Mouse (Mus musculus): ENCODE measurements at regions not wholly inside any gene's neighbourhood (a gene's known extent, or its start where the extent isn't known, plus 50 kb on each side); places are given as distances from the start of the nearest gene placed in this dataset.

DNA sequence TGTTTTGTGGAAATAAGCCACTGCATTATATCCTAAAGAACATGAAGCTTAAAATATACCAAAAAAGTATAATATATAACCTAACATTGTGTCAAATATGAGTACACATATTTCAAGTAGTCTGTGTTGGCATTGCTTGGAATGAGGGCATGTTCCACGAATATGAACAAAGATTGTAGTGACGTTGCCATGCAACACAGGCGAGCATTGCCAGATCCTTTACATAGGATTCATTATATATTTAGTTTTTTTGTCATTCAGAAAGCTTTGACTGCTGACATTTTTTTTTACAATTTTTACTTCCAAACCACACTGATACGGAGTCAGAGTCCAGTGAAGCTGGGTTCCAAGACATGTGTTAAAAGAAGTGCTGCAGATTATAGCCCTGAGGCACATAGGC is 900.1 kb downstream of the Efnb2 start:
- no peak overlapping the region for H3K27ac ChIP-seq
- no peaks in the 10 kb centered on the region for H3K9me3 ChIP-seq
- H3K4me1 ChIP-seq: no peaks in the 10 kb centered on the region
- H3K27me3 ChIP-seq (replicated peaks): no peaks in the 10 kb centered on the region
- H3K9ac ChIP-seq: no peak overlapping the region
- ATAC-seq (replicated peaks): no peak
- H3K4me3 ChIP-seq: no peak overlapping the region
- 75% methylated on average over 4 of the region's 4 CpGs for WGBS
- no peak overlapping the region for H3K4me2 ChIP-seq
- no peaks in the 10 kb centered on the region for H3K36me3 ChIP-seq (replicated peaks)

GRCm38 (mm10) chr8:7732726-7733125 is 928.3 kb downstream of the Efnb2 start:
- Histone ChIP-seq H3K9ac (no peak overlapping the region), H3K9me3 (no peaks in the 10 kb centered on the region), H3K4me3 (no peak overlapping the region), H3K4me2 (no peak overlapping the region), H3K27ac (no peak overlapping the region), H3K27me3 (replicated peaks) (no peaks in the 10 kb centered on the region), H3K4me1 (no peaks in the 10 kb centered on the region), H3K36me3 (replicated peaks) (no peaks in the 10 kb centered on the region)
- 68% methylated on average over 2 of the region's 2 CpGs for WGBS
- no peak for ATAC-seq (replicated peaks)

DNA sequence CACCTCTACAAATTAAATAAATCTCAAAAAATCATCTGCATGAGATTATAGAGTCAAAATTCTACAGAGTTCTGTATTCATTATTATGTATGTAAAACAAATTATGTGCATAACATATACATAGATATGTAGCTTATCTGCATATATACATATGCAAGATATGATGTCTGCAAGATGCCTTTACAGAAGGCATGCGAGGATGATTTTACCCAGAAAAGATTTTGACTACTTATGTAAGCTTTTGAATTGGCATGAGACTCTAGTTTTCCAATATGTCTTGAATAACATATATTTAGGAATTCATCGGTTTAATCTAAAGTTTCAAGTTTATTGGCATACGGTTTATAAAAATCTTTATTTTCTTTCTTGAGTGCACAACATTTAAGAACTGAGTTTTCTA is 939.2 kb downstream of the Efnb2 start:
- H3K27ac ChIP-seq: no peak overlapping the region
- WGBS: 96% methylated on average over 3 of the region's 3 CpGs
- no peaks in the 10 kb centered on the region for H3K36me3 ChIP-seq (replicated peaks)
- ATAC-seq (replicated peaks): no peak
- H3K27me3 ChIP-seq (replicated peaks): no peaks in the 10 kb centered on the region
- no peaks in the 10 kb centered on the region for H3K9me3 ChIP-seq
- H3K4me1 ChIP-seq: no peaks in the 10 kb centered on the region
- no peak overlapping the region for H3K4me2 ChIP-seq
- no peak overlapping the region for H3K9ac ChIP-seq
- H3K4me3 ChIP-seq: no peak overlapping the region

GRCm38 (mm10) chr8:7718898-7719696 is 941.9 kb downstream of the Efnb2 start:
- Histone ChIP-seq H3K4me1 (no peaks in the 10 kb centered on the region), H3K27ac (no peak overlapping the region), H3K27me3 (replicated peaks) (no peaks in the 10 kb centered on the region), H3K36me3 (replicated peaks) (no peaks in the 10 kb centered on the region), H3K4me2 (no peak overlapping the region), H3K9me3 (no peaks in the 10 kb centered on the region), H3K4me3 (no peak overlapping the region), H3K9ac (no peak overlapping the region)
- 83% methylated on average over 5 of the region's 5 CpGs for WGBS
- no peak for ATAC-seq (replicated peaks)

- Histone ChIP-seq H3K4me1 (no peaks in the 10 kb centered on the region), H3K36me3 (replicated peaks) (no peaks in the 10 kb centered on the region), H3K27me3 (replicated peaks) (no peaks in the 10 kb centered on the region), H3K9me3 (no peaks in the 10 kb centered on the region), H3K4me2 (no peak overlapping the region), H3K27ac (no peak overlapping the region), H3K4me3 (no peak overlapping the region), H3K9ac (no peak overlapping the region)
- WGBS: 65% methylated on average over 1 of the region's 1 CpGs
- no peak for ATAC-seq (replicated peaks)
Measured at GRCm38 (mm10) chr8:7710764-7711163, 950.3 kb downstream of the Efnb2 start.

- Histone ChIP-seq H3K27me3 (replicated peaks) (no peaks in the 10 kb centered on the region), H3K36me3 (replicated peaks) (no peaks in the 10 kb centered on the region), H3K27ac (no peak overlapping the region), H3K9me3 (no peaks in the 10 kb centered on the region), H3K4me2 (no peak overlapping the region), H3K9ac (no peak overlapping the region), H3K4me1 (no peaks in the 10 kb centered on the region), H3K4me3 (no peak overlapping the region)
- no peak for ATAC-seq (replicated peaks)
- 83% methylated on average over 1 of the region's 1 CpGs for WGBS
Measured at GRCm38 (mm10) chr8:7709406-7709805, 951.6 kb downstream of the Efnb2 start.

GRCm38 (mm10) chr8:7691355-7691996 is 969.6 kb downstream of the Efnb2 start:
- Histone ChIP-seq H3K4me3 (no peak overlapping the region), H3K9ac (no peak overlapping the region), H3K27me3 (replicated peaks) (no peaks in the 10 kb centered on the region), H3K4me2 (no peak overlapping the region), H3K36me3 (replicated peaks) (no peaks in the 10 kb centered on the region), H3K27ac (no peak overlapping the region), H3K9me3 (no peaks in the 10 kb centered on the region), H3K4me1 (no peaks in the 10 kb centered on the region)
- 58% methylated on average over 2 of the region's 2 CpGs for WGBS
- ATAC-seq (replicated peaks): peak; percentile 84; the same call in 1 of the 2 replicates

DNA sequence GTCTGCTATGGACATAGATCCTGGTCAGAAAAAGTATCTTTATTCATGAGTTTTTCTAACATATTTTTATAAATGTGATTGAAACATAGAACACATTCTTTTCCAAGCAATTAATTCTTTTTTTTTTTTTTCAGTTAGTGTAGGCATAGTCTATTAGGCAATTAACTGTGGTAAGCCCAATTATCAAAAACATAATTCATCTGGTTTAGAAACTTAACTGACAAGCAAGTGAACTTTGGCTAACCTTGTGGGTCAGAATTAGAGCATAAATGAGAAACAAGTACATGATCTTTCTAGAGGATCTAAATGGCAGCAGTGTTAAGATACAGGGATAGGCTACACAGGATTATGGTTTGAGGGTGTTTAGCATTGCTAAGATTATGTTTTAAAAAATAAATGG is 1007.2 kb downstream of the Efnb2 start:
- no peak for ATAC-seq (replicated peaks)
- H3K27ac ChIP-seq: no peak overlapping the region
- H3K4me2 ChIP-seq: no peak overlapping the region
- H3K27me3 ChIP-seq (replicated peaks): no peaks in the 10 kb centered on the region
- H3K4me1 ChIP-seq: no peaks in the 10 kb centered on the region
- H3K4me3 ChIP-seq: no peak overlapping the region
- H3K9ac ChIP-seq: no peak overlapping the region
- no peaks in the 10 kb centered on the region for H3K9me3 ChIP-seq
- H3K36me3 ChIP-seq (replicated peaks): no peaks in the 10 kb centered on the region
